Mouse (Mus musculus): ENCODE measurements around the gene Rcor3.

DNA sequence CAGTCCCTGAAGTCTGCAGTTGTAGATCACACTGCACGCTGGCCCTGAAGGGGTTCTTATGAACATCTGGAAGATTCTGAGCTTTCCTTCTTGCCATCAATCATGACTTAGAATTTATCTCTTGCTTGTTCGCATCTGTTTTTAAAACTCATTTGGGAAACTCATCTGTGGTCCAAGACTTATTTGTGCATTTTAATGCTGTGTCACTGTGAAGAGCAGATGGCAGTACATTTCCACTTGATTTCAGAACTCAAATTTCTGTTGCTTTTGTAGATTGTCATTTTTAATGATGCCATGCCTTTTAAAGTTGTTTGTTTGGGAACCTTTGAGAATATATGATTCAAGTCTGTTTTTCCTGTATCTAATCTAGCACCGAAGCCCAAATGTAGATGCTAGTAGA lies 33.6 kb upstream of the Rcor3 start:
- TF ChIP-seq POLR2A (IDR thresholded peaks at IDR 0.05; ENCODE audit: borderline replicate concordance, extremely low read depth, insufficient read depth, insufficient read length, poor library complexity, severe bottlenecking) (no peak), CTCF (IDR thresholded peaks at IDR 0.05; ENCODE audit: borderline replicate concordance, extremely low read depth, insufficient read depth, insufficient read length) (no peak)

All from brain, embryonic 14.5 days (tissue).